Mouse (Mus musculus): ENCODE results near the gene Egfl6.

Egfl6 gene

DNA sequence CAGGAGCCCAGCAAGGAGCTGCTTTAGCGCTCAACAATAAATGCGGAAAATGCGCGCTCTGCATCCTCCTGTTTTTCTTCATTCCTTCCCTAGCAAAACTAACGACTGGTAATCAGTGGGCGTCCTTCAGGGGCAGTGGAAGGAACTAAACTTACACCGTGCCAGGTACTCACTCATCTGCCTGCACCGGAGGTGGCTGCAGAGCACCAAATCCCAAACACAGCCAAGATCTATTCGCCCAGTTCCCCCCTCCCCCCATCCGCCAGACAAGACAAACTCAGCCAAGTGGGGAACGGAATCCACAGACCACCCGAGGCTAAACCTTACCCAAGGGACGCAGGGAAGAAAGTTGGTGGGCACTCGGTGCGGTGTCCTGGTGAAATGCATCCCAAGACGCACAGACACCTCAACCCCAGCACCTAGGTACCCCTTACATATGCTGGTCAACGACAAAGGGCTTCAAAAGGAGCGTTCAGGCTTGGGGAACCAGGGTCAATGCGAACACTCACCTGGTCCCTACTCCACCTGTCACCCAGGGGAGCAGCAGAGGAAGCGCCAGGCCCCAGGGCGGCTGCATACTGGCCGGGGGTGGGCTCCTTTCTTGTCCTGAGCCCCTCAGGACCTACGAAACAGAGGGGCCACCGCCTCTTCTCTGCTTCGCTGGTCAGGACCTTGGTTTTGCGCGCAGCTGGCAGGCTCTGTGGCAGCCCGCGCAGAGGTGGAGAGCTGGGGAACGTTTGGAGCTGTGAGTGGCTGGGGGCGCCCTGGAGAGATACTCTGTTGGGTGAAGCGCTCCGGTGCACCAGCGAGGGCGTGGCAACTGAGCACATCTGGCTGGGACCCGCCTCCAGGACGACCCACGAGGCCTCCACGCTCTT, at the start of gene Egfl6:
Gene Egfl6, minus strand, starts transcription at position 774 of the 878 bp plus-strand sequence.
- DNase-seq, result no peak

DNA sequence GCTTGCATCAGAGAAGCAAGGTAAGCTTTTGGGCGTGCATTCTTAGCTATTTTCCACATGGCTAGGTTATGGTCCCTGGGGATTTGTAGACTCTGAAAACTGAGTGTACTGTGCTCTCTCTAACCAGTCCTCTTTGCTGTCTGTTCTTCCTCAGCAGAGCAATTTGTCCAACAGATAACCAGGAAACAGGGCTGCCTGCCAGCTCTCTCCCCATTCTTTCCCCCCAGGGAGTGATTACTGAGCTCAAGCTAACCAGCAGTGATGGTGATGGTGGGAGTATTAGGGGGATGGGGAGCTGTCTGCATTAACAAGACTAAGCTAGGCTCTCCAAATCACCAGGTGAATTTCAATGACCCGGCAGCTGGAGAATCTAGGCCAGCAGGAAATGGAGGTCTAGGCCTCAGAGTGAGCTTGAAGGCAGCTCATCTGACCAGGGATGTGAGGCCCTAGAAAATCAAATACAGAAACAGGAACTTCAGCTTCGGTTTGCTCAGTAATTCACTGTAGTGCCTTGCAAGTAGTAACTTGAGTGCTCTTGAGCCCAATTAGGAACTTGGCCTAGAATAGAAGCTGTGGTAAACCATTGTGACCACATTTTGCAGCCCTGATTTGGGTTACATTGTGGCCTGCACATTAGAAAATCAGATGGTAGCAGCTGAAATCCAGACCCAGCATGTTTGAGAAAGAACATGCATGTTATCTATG, 41.5 kb upstream of the Egfl6 start:
- DNase-seq, result no peak

DNA sequence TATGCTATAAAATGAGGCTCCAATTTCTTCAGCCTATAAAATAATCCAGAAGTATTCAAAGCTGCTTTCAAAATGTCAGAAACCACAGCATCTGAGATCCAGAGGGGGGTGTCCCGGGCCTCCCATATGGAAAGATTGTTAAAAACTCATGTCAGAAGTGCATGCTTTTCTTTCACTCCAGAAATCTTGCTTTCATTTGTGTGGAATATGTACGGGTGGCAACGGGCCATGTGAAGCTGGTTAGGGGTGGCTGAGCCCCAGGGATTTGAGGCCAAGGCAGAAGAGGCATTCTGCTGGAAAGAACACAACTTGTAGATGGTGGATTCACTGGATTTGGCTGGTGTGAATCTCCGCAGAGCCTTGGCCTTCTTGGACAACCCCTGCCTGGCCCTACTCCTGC, 40.7 kb upstream of the Egfl6 start:
- DNase-seq, result no peak

DNA sequence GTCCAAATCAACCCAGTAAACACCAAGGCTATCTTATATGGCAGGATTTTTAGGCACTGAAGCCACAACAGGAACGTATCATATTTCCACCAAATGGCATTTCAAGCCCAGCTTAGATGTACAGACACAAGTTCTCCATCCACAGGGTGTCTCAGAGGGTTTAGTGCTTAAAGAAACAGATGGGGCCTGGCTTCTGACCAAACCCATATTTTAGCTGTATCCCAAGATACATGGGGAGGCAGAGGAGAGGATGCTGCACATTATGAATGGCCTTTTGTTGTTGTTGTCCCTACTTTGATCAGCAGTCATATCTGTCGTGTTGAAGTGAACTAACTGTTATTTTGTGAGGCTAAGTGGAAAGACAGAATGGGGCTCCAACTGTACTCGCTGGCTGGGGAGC, 37.7 kb upstream of the Egfl6 start:
- no peak for DNase-seq

DNA sequence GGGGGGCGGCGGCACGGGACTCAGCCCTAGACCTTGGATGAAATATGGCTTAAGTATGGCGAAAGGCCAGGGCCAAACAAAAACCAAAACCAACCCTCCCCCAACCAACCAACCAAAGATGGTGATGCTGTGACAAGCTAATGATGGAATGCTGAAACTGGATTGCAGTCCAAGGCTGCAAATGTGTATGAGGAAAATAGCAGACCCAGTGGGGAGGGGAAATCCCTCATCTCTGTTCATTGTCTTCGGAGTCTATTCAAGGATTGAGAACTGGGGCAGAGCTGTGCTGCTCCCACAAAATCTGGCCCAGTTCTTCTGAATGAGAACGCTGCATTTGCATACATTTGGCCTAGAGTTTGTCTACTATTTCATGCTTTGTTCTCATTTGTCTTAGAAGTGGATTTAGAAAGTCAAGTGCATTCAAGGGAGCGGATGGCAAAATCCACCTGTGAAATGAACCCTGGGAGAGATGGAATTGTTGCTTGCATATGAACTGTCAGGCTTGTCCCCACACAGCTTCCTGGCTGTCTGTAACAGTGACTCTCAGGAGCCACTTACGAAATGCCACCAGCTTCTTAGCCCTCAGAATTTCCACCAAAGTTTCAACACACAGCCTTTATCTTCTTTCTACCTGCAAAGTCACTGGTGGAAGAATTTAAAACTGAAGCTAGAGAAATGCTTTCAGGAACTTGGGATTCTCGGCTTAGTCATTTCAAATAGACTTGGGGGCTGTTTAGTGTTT, 36.2 kb upstream of the Egfl6 start:
- DNase-seq, result no peak

DNA sequence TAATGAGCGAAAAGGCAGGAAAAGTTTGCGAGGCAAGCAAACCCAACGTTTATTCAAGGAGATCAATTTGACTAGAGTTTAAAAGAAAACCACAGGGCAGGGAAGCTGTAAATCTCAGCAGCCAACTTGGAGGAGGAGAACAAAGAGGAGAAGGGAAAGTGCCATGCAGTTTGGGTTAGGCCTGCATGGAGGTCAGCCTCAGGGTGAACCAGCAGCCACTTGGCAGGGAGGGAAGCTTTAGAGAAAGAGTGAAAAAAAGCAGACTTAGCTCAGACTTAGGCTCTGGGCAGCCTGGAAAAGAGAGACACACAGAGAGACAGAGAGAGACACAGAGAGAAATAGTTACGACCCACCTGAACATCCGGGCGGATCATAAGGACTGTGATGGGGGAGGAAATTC, 35.4 kb upstream of the Egfl6 start:
- DNase-seq, result no peak

DNA sequence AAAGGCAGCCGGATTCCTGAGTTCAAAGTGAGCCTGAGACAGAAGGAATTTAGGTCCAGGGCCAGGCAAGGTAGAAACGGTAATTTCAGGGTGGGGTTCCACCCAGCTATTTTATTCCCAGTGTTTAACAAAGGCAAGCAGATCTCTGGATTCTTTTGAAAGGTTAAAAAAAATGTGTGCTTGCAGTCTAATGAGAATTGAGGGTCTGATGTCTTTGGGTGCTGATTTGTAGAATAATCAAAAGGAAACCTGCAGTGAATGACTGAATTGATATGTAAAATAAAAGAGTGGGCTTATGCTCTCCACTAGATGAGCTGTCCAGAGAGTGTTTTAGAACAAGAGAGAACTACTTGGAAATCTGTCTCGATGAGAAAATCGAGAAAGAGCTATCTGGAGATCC, 33.6 kb upstream of the Egfl6 start:
- no peak for DNase-seq

DNA sequence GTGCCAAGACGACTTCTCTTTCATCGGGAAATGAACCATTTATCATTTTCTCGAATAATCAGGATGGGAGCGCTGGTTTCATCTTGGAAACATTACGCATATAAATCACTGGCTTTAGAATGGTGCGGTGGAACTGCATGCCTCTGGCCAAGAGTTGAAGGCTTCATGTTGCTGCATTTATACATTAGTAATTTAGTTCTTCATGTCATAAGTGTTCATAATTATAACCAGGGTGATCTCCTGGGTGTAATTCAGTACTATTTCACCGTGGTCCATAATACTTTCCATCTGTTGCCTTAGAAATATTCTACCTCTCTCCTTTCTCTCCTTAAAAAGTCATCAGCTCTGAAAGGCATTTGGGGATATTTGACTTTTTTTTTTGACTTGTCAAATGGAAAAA, 29.7 kb upstream of the Egfl6 start:
- no peak for DNase-seq

DNA sequence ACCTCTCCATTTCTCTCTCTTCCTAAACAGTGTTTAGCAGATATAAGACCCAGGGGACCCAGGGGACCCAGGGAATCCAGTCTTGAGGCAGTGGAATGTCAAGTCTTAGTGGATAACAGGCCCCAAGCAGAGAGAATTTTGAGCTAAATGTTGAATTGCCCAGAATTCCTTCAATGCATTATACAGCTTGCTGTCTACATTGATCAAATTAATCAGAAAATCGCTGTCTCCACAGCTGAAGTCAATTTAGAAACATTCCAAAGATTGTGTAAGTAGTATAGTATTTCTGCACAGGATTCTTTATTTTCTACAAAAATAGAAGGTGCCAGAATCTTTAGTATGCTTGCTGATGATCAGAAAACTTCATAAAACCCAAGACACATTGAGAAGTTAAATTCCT, 9.4 kb downstream of the Egfl6 start:
- no peak for DNase-seq

DNA sequence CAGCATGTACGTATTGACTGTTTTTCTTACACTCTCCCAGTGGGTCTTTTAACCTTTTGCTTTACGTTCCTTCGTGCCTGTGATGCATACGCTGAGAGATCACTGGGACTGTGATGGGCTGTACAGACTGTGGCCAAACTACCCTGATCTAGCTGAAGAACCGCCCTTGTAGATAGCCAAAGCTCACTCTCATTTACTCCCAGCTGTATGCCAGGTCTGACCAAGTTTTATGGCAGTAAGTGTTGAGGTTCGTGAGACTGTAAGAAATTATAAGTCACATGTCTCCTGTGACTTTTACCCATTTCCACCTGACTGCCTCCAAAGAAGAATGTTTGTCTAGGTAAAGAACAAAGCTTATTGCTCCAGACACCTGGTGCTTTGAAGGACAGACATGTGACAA, 19.5 kb downstream of the Egfl6 start:
- no peak for DNase-seq

DNA sequence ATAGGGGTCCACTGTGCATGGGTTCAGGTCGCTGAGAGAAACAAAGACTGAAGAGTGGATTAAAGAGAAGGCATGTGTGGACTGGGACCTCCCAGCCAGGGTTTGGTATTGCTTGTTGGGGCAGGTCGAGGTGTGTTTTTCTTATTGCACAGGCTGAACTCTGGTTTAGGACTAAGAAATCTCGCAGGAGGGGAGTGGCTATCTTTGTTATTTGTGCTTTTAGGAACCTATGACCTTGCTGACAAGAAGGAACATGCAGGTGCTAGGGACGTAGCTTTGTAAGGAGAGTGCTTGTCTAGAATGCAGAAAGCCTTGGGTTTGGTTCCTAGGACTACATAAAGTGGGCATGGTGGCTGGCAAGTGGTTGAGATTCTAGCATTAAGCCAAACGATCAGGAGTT, 20.1 kb downstream of the Egfl6 start:
- DNase-seq, result no peak

DNA sequence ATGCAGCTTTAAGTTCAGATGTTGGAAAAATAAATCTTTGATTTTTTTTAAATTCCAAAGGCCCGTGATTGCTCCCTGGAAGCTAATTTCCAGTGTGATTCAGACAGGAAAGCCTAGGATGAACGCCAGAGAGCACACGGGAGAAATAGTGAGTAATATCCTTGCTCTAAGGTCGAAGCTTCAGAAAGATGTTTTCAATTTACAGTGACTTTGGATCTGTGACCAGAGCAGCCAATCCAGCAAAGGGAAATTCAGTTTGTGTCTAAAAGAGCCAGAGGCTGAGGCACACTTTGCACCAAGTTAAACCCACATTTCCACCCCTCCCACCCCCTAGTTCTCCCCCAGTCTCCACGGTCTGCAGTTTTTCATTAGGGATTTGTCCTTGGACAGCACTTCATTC, 20.6 kb downstream of the Egfl6 start:
- DNase-seq, result no peak

DNA sequence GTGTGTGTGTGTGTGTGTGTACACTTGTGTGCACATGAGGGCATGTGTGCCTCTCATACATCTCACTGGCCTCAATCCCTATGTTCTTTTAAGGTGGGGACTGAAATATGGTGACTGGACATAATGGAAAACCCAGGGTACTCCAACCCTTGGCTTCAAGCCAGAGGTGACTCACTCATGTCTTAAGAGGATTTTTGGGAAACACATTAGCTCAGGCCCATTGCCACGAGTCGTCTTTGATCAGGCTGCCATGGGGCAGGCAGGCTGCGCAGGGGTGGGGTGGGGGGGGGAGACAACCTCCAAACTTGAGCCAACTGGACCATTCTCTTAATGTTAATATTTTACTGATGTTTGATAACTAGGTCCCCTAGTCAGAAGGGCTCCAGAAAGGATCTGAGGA, 26.2 kb downstream of the Egfl6 start:
- DNase-seq, result no peak

DNA sequence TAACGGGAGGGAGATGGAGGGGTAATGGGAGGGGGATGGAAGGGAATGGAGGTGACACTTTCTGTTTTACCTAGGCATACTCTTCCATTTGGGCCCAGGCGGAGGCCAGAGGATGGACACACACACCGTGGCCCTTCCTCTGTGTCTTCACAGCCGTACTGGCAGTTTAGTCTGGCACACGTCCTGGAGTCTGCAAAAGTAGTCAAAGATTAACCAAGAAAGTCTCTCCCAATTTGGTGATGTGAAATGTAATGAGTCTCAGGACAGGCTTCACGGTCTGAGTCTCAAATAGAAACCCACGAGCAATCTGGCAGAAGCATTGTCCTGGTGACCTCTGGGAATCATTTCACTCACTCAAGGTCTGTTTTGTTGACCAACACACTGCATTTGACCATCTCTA, 33.2 kb downstream of the Egfl6 start:
- no peak for DNase-seq

DNA sequence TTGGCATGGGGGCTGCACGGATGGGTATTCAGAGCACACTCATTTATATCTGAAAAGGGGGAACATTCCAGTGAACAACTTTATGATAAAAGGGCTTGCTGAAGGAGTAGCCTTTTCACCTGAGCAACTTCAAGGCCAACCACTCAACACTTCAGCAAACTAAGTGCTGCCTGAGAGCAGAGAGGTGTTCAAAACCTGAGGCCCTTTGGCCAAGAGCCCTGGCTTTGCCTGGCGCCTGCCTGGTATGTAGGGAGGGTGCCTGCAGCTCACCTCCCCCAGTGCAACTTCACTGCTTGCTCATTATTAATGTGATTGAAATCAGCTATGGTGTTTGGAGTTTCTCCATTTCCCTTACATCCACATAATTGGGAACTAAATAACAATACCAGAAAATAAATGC, 39.0 kb downstream of the Egfl6 start:
- DNase-seq, result no peak

DNA sequence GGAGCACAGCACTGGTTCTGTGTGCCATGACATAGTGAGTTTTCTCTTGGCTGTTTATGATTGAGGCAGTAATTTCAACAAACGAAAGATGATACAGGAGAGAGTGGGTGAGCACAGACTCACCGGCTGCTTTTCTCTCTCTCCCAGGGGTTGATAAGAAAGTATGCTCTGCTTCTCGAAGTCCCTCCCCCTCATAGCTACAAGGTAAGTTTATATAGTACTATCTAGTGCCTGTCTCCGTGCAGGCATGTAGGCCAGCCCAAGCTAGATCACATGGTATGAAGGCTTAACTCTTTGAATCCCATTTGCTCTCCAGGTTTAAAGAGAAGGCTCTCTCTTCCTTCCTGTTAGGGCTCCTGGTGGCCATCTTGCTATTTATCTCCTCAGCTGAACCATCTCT, 50.4 kb downstream of the Egfl6 start:
- DNase-seq, result no peak

DNA sequence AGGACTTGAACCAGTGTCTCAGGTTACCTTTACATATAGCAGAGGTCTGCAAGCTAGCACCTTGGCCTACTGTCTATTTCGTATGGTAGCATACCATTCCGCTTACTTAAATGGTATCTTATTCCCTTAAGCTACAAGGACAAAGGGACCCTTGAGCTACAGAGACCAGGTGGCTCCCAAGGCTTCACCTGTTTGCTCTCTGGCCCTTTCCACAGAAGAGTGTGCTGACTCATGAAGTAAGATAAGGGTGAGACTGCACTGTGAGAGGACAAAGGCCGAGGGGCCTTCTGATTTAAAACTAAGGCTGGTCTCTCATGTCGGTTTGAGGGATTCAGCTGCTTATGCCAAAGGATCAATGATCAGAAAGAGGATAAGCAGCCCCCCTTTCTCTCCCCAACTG, 52.1 kb downstream of the Egfl6 start:
- DNase-seq, result no peak

DNA sequence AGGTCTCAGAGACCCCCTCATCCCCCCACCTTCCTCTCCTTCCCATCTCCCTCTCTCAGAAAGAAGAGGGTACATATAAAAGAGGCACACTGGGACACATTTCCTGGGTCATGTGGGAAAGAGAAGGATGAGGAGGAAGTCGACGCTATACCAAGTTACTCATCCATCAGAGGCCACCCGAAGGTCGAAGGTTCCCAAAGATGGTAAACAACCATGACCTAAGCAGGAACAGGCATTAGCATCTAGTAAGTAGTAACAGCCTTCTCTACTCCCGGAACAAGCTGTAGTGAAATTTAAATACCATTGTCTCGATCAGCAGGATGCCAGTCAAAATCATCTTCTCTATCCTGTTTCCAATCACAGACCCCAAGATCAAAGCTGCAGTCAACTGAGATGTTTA, 53.8 kb downstream of the Egfl6 start:
- DNase-seq, result no peak

DNA sequence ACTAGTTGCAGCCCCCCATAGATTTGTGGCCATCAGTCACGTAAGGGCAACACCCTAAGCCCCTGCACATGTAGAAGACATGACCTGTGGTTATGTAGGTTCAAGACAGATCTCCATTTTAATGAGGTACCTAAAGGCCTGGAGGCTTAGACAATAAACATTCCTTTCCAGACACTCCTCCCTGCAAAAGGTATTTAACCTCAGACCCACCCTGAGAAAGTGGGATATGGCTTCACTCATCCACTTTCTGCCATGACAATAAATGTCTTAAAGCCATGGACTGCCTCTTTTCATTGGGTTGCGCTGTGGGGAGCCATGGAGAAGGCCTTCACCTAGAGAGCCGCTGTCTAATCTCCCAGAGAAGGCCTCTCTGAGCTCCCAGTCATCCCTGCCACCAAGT, 57.4 kb downstream of the Egfl6 start:
- no peak for DNase-seq

DNA sequence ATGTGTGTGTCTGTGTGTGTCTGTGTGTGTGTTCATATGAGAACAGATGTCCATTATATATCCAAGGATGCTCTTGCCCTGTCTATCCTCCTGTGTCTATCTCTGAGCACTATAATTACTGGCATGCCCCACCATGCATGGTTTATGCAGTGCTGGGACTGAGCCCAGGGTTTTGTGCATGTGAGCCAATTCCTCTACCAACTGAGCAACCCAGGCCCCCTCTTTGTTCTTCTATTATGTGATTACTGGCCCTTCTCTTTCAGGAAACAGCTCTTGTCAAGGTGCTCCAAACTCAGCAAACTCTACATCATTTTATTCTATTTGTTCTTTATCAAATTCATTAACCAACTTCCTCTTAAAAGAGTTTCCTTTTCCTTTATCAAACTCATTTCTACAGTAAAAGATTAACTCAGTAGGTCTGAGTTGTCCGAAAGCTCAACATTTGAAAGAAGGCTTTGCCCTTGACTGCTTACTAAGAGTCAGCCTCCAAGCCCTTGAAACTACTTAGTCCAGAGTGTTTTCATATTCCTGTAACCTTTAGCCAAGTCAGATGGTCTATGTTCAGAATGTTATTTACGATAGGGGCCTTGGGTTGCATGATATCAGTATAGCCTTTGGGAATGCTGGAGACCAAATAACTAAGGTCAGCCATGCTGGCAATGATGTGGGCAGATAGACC, 59.7 kb downstream of the Egfl6 start:
- DNase-seq, result no peak

DNA sequence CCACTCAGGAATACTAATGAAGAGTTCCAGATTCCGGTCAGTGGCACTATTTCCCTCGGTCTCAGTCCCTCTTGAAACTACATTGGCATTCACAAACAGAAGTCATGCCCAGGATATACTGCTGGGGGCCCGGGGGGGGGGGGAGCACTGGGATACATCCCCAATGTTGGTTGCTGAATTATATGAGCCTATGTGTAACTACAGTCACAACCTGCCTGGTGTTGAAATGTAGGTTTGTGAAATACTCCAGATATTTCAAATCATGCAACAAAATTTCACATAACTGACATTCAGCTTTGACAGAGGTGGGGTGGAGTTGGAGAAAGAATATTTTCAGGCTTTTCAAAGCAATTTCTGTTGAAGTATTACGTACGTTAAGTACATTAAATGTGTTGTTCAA, 64.7 kb downstream of the Egfl6 start:
- DNase-seq, result no peak

DNA sequence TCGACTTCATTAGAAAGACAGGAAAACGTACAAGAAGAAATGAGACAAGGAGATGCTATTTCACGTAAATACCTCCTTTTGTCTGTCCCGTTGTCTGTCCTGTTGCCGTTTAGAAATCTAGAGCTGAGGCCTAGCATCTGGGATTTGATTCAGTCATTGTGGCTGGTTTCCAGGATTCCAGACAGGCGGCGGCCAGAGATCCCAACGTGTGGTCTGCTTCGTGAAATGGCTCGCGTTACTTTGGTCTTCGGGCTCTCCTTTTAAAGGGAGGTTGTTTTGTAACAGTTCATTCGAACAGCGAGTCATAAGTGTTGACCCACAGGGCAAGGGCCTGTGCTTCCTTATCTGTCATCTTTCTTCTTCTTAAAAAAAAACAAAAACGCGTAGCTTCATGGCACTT, 67.2 kb downstream of the Egfl6 start, which contains the start of gene Tceanc:
Gene Tceanc, minus strand, starts transcription at position 223 of the 400 bp plus-strand sequence.
- no peak for DNase-seq

DNA sequence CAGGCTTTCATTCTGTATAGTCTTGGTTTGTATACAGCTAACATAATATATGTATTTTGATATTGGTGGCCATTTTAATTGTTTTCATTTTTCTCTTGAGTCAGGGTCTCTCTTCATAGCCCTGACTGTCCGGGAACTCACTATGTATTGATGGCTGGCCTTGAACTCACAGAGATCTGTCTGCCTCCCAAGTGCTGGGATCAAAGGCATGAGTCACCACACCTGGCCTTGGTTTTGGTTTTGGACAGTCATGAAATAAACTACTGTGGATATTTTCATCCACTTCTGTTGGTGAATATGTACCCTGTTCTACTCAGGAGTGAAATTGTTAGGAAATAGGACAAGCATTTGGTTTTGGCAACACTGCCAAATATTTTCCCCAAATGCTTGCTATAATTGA, 68.9 kb downstream of the Egfl6 start:
- DNase-seq, result no peak
